Mouse (Mus musculus) liver, adult 2 months (tissue): ENCODE measurements at regions not wholly inside any gene's neighbourhood (a gene's known extent, or its start where the extent isn't known, plus 50 kb on each side); places are given as distances from the start of the nearest gene placed in this dataset.
A peak's percentile ranks its signal among the peaks of the same experiment; 100 is the strongest.

Experiments used
- DNase-seq: peaks from one replicate; pipeline ENCODE4 v3.0.0-alpha.2; 2011; ENCODE audit warnings: low read depth, low spot score; ENCODE audit errors: extremely low read depth
- H3K27ac ChIP-seq: fragments of 200-500 bp; replicated peaks from 2 replicates; pipeline ENCODE4 v1.5.1; 2012; ENCODE audit warnings: low read depth, mild to moderate bottlenecking, control low read depth, inconsistent platforms, low read length; ENCODE audit not compliant: insufficient read depth
- H3K27me3 ChIP-seq: fragments of 200-500 bp; 2 replicates; pipeline ENCODE4 v1.6.1; 2012; ENCODE audit warnings: mild to moderate bottlenecking, moderate library complexity, low read length, inconsistent platforms; ENCODE audit not compliant: control insufficient read depth, insufficient read depth
- H3K36me3 ChIP-seq: fragments of 200-500 bp; 2 replicates; pipeline ENCODE4 v1.6.1; 2012; ENCODE audit warnings: low read length, inconsistent platforms; ENCODE audit not compliant: control insufficient read depth, insufficient read depth
- H3K4me1 ChIP-seq: fragments of 200-500 bp; 2 replicates; pipeline ENCODE4 v1.6.1; 2011; ENCODE audit warnings: low read length; ENCODE audit not compliant: control insufficient read depth, insufficient read depth
- H3K4me3 ChIP-seq: fragments of 200-500 bp; 2 replicates; pipeline ENCODE4 v1.5.1; 2011; ENCODE audit warnings: low read depth, mild to moderate bottlenecking, control low read depth, low read length, moderate library complexity; ENCODE audit not compliant: insufficient read depth
- H3K79me2 ChIP-seq: fragments of 200-500 bp; 2 replicates; pipeline ENCODE4 v1.6.1; 2012; ENCODE audit warnings: inconsistent platforms, mild to moderate bottlenecking, low read length, moderate library complexity; ENCODE audit not compliant: control insufficient read depth, insufficient read depth
- H3K9ac ChIP-seq: fragments of 200-500 bp; 2 replicates; pipeline ENCODE4 v1.6.1; 2012; ENCODE audit warnings: low read depth, mild to moderate bottlenecking, control low read depth, inconsistent platforms, low read length
- CTCF ChIP-seq: fragments of 200-500 bp; IDR thresholded peaks from 2 replicates; pipeline ENCODE4 v1.5.1; 2011; ENCODE audit warnings: low read depth, low read length, control low read depth
- POLR2A ChIP-seq: fragments of 200-500 bp; IDR thresholded peaks from 2 replicates; pipeline ENCODE4 v1.6.1; 2011; ENCODE audit warnings: low read length, control low read depth; ENCODE audit not compliant: insufficient read depth; ENCODE audit errors: extremely low read depth
- WGBS: fragments of 180-500 bp; shearing (Covaris S2); methylation state at CpG from one replicate; pipeline ENCODE4 v1.1.7; 2018; 5-methylcytosine and 5-hydroxymethylcytosine counted together

DNA sequence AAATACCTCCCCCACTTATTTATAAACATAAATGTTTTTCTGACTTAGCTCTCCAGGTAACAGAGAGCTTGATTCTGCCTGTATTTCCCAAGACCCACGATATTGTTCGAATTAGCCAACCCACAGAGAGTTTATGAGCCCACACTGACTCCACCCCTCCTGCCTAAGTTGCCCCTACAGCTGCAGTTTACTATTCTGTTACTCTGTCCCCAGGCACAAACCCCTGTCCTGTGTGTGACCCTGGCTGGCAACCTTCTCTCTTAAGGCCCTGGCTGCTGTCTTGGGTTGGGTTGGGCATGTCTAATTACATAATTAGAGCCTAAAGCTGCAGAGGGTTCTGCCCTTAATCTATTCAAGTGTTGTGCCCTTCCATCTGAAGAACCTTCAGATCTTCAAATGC lies 116.4 kb upstream of the Adra1d start:
- no peak overlapping the region for H3K9ac ChIP-seq
- TF ChIP-seq CTCF (no peak), POLR2A (no peak)
- DNase-seq = no peak
- WGBS = 88% methylated on average over 2 of the region's 2 CpGs
- H3K79me2 ChIP-seq = no peaks in the 10 kb centered on the region
- peaks cover 3% of the 10 kb centered on the region; the same call in 1 of the 2 replicates for H3K4me1 ChIP-seq
- H3K27me3 ChIP-seq = no peaks in the 10 kb centered on the region; the same call in 1 of the 2 replicates
- H3K27ac ChIP-seq = no peak overlapping the region
- no peak overlapping the region for H3K4me3 ChIP-seq
- H3K36me3 ChIP-seq = no peaks in the 10 kb centered on the region

DNA sequence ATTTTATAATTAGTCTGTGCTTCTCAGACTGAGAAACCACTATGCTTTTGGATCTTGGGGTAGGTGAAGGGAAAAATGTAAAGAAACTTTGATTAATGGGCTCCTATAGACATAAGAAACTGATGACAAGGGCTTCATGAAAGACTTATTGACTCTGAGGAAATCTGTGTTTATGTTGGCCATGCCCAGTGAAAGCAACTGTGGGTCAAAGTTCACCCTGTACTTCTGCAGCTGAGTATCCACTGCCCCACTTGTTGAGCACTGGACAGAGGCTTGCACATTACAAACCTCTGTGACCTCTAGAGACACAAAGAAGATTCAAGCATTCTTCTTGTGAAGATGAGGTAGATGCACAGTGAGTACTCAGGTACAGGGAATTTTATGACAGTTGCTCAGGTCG lies 114.7 kb upstream of the Adra1d start:
- Histone ChIP-seq H3K79me2 (no peaks in the 10 kb centered on the region), H3K27ac (no peak overlapping the region), H3K27me3 (no peaks in the 10 kb centered on the region; the same call in 1 of the 2 replicates), H3K36me3 (no peaks in the 10 kb centered on the region), H3K4me1 (peaks cover 3% of the 10 kb centered on the region; the same call in 1 of the 2 replicates), H3K4me3 (no peak overlapping the region), H3K9ac (no peak overlapping the region)
- DNase-seq = peak; percentile 68
- TF ChIP-seq CTCF (no peak), POLR2A (no peak)
- 90% methylated on average over 1 of the region's 1 CpGs for whole genome bisulfite sequencing

DNA sequence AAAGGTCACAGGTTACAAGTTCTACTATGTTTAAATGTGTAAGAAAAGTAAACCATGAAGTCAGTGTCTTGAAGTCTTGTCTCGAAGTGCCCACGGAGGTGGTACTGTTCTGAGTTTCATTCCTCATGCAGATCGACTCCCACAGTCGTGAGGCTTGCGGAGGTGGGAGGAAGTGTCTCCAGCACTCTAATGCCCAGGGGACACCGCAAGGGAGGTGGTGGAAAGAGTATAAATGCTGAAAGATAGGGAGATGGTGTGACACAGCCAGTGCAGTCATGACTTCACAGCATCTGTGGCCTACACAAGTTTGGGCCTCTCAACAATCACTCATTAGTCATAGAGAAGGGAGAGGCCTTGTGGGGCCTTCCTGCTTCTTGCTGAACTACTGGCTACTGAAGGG lies 112.8 kb upstream of the Adra1d start:
- peaks cover 3% of the 10 kb centered on the region; the same call in 1 of the 2 replicates for H3K4me1 ChIP-seq
- H3K9ac ChIP-seq = no peak overlapping the region
- TF ChIP-seq POLR2A (no peak), CTCF (no peak)
- H3K27me3 ChIP-seq = no peaks in the 10 kb centered on the region
- WGBS = 91% methylated on average over 6 of the region's 6 CpGs
- no peak overlapping the region for H3K27ac ChIP-seq
- H3K4me3 ChIP-seq = no peak overlapping the region
- no peak for DNase-seq
- no peaks in the 10 kb centered on the region for H3K79me2 ChIP-seq
- no peaks in the 10 kb centered on the region for H3K36me3 ChIP-seq

DNA sequence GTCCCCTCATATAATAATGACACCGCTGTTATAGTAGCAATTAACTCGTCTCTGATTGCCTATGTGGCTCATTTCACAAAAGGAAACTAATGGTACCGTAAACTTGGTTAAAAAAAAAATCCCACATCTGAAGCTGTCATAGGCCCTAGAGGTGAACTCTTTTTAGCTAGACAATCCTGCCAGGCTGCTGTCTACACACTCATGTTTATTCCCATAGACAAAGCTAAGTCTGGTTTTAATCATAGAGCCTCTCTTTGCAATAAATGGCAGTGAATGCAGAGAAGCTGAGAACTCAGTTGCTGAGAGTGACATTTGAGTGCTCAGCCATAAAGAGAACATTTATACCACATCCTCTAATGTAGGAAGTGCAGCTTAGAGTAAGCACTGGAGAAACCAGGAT lies 111.3 kb upstream of the Adra1d start:
- Histone ChIP-seq H3K4me1 (peaks cover 3% of the 10 kb centered on the region; the same call in 1 of the 2 replicates), H3K4me3 (no peak overlapping the region), H3K27ac (no peak overlapping the region), H3K79me2 (no peaks in the 10 kb centered on the region), H3K9ac (no peak overlapping the region), H3K27me3 (no peaks in the 10 kb centered on the region), H3K36me3 (no peaks in the 10 kb centered on the region)
- WGBS = 84% methylated on average over 3 of the region's 3 CpGs
- DNase-seq = no peak
- TF ChIP-seq CTCF (no peak), POLR2A (no peak)

DNA sequence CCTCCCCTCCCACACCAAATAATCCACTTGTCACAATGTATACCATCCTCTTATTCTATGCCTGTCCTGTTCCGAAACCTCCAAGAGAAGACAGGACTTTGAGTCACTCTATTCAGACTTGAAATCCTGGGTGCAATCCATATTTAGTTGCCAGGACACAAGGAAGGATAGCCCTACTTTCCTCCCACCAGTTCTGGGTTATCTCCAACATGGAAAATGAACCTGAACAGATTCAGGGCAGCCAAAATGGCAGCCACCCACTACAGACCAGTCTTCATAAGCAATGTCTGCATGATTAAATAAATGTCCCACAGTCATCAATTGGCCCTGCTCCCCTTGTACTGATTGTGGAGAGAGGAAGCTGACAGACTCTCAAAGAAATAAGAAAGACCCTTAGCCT lies 110.6 kb upstream of the Adra1d start:
- WGBS = 95% methylated on average over 1 of the region's 1 CpGs
- TF ChIP-seq POLR2A (no peak), CTCF (no peak)
- no peak for DNase-seq

DNA sequence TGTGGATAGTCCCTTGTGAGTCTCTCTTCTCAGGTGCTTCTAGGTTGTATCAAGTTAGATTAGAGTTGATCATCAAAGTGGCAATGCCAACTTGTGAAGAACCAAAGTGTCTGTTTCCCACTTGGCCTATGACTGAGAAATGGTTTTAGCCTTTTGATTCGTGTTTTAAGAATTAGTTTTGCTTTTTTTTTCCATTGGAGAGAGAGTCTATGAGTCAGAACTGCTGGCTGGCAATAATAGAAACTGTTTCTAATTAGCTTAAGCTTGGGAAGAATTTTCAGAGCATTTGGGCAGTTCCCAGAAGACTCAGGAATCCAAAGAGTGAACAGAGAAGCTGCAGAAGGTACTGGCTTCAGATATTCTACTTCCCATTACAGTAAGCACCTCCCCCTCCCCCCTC lies 110.1 kb upstream of the Adra1d start:
- Histone ChIP-seq H3K36me3 (no peaks in the 10 kb centered on the region), H3K79me2 (no peaks in the 10 kb centered on the region), H3K4me1 (peaks cover 3% of the 10 kb centered on the region; the same call in 1 of the 2 replicates), H3K4me3 (no peak overlapping the region), H3K9ac (no peak overlapping the region), H3K27me3 (no peaks in the 10 kb centered on the region), H3K27ac (no peak overlapping the region)
- DNase-seq = no peak
- WGBS = 24% methylated on average over 1 of the region's 1 CpGs
- TF ChIP-seq POLR2A (no peak), CTCF (no peak)

More for the DNA sequence above, 110.6 kb upstream of the Adra1d start:
- Histone ChIP-seq H3K27me3 (no peaks in the 10 kb centered on the region), H3K36me3 (no peaks in the 10 kb centered on the region), H3K27ac (no peak overlapping the region), H3K9ac (no peak overlapping the region), H3K79me2 (no peaks in the 10 kb centered on the region), H3K4me3 (no peak overlapping the region), H3K4me1 (peaks cover 3% of the 10 kb centered on the region; the same call in 1 of the 2 replicates)
